Mouse (Mus musculus): Measurements from ENCODE around the gene Ryr2.

GRCm38 (mm10) chr13:12143347-12143746 lies 36.6 kb upstream of the Ryr2 start:
- TF ChIP-seq CTCF (IDR thresholded peaks at IDR 0.05; ENCODE audit: low read depth, low read length) (no peak), GATA1 (IDR thresholded peaks at IDR 0.05; ENCODE audit: borderline replicate concordance, low read length) (no peak), TAL1 (conservative IDR thresholded peaks at IDR 0.05; ENCODE audit: low read depth, low read length) (no peak), GATA2 (IDR thresholded peaks at IDR 0.05; ENCODE audit: borderline replicate concordance, low read depth, low read length) (no peak), POLR2AphosphoS5 (IDR thresholded peaks at IDR 0.05; ENCODE audit: insufficient replicate concordance, low read depth, low read length) (no peak)

Measured in G1E (cell line).